Mouse (Mus musculus): ENCODE measurements around the gene Itpr1. TPM values are rescaled to one million over a fixed set of nuclear protein-coding genes. Genes with fewer than 3 reads are reported as not detected.

Itpr1 gene
- total RNA-seq, 2 experiments from 2014 or later: 34.0 to 35.5 TPM

DNA sequence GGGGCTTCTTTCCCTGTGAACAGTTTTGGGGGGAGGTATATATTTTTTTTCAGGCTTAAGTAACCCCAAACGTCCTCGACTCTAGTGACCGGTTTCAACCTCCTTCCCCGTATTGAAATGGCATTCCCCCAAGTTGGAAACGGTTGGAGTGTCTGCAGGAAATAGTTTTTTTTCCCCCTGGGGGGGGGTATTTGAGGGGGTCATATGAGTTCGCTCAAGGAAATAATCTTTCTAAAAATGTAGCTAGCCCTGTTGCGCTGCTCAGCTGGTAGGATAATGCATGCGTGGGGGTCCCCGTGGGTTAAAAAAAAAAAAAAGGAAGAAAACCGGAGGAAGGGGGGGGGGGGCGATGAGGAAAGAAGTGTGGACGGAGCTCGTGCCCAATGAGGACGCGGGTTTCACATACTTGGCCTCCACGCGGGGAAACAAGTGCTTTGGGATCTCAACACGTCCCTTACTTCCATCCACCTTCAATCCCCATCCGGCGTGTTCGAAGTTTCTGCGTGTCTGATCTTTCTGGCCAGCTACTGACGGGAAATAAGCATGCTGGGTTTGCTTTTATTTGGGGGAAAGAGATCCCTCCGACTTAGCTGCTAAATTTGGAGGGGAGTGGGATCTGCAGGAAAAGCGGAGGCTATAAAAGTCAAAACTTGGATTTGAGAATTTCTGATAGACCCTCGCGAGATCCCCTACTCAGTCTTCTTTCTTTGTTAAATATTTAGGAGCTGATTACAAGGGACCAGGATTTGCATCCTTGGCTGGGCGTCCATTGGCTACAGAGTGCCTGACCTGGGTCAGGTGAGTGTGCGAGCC lies 791 bp downstream of the Itpr1 start:
- DNase-seq (ENCODE audit: low spot score in 2 of 2): peak in 1 of 2 experiments; percentile 22

DNA sequence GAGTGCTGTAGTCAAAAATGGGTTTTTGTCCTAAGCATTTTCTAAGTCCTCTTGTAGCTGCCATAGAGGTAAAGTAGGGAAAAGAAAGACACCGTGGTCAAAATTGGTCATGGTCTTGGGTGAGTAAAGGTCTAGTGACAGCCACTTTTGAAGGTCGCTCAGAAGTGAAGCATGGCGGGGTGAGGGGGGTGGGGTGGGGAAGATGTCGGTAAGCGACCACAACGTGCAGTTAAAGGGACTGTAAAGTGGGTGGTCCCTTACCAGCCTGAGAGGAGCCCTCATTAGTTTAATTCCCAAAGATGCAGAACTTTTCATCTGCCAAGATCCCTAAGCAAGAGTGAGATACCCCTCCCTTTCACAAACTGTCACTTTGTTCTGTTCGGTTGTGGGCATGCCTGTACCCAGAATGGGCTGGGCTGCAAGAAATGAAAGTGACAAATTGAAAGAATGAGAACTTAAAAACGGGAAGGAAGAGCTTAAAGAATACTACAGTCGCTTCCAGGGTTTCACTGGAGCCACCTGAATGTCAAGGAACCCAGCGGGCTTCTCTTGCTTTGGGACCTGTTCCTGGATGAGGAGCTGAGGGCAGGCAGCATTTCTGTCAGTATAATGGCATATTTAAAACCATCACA lies 1.5 kb downstream of the Itpr1 start:
- no peak for DNase-seq (ENCODE audit: low spot score in 2 of 2)

DNA sequence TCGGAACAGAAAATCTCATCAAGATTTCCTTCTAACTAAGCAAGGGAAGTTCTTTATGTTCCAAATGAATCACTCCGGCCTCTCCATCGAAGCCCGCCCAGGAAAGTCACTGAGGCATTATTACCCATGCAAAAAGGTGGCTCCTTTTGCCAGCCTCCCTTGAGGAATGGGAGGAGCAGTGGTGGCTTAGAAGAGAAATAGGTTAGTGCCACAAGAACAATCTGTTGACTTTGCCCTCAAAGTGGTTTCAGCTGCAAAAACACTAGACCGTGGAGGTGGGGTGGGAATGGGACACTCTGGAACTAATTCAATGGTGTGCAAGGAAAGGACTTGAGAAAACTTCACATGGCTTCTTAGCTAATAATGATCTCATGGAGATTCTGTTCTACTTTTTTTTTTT lies 3.2 kb downstream of the Itpr1 start:
- DNase-seq (ENCODE audit: low spot score in 2 of 2): no peak

DNA sequence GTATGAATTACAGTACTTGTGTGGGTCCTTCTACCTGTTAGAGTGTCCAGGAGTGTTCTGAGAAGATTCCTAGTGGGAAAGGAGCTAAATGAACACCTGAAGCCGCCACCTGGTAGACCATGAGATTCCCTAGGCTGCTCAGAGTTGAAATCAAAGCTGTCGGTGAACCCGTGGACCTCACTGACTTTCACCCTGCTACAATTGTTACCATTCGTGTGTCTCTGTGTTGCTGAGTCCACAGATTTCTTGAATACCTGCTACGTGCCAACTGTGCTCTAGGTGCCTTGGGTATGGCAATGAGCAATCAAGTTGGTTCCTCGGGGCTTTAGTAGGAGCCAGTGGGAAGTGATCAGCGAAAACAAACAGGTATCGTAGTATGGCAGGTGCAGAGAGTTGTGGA lies 3.9 kb downstream of the Itpr1 start:
- DNase-seq (ENCODE audit: low spot score in 2 of 2): no peak

DNA sequence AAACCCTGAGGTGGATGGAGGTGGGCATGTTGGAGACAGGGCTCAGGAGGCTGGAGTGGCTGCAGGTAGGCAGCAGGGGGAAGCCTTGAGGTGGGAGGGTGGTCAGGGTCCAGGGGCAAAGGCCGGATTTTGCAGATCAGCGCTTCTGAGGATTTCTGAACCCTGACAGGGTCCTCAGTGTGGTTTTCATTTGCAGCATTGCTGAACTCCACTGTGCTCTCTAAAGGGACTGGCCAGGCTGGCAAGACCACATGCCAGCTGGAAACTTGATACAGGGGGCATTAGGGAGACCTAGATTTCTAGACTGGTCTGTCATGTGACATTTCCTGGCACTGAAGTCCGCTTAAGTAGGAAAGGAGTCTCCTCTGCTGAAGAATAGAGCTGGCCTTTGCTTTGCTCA lies 5.1 kb downstream of the Itpr1 start:
- no peak for DNase-seq (ENCODE audit: low spot score in 2 of 2)

DNA sequence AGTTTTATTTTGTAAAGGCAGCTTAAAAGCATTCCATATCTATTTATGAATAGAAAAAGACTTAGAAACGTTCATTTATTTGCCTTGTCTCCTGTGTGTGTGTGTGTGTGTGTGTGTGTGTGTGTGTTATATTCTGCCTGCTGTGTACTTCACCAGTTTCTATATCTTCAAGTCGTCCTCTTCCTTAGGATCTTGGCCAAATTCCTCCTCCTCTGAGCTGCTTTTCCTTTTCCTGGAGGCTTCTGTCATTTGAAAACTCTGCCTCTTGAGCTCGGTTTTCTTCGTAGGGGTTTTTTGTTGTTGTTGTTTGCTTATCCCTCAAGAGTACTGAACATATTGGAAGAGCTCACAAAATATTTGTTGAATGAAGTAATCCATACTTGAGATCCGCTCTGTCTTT lies 9.5 kb downstream of the Itpr1 start:
- no peak for DNase-seq (ENCODE audit: low spot score in 2 of 2)

DNA sequence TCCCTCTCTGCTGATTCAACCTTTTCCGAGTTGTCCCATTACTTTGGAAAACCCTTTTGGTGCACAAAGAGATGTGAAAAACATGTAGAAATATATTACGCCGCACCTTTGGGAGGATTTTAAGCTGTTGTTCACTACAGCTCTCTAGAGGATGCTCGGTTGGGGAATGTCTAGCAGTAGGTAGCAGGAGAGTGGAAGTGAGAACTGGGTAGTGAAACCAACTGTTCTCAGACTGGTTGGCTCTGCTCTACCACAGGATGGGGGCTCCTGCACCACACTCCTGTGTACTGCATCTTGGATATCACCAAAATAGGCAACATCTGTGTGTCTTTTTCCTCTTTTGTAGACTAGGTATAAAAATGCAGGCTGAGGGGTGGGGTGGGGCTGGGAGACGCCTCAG lies 10.0 kb downstream of the Itpr1 start:
- DNase-seq (ENCODE audit: low spot score in 2 of 2): no peak

DNA sequence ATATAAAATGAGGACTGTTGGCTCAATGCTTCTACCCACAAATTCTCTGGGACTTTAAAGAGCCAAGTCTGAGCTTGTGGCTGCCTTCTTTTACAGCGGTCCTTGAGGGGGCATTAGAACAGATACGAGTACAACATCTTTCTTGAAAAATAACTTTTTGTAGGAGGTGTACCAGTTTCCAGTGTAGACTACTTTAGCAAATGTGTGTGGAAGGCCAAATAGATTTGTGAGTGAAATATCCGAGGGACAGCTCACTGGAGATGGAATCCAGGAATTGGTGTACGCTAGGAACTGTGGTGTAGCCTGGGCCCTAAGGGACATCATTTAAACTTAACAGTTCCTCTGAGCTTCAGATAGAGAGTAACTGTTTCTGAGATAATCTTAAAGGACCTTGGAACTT lies 11.5 kb downstream of the Itpr1 start:
- DNase-seq (ENCODE audit: low spot score in 2 of 2): no peak

DNA sequence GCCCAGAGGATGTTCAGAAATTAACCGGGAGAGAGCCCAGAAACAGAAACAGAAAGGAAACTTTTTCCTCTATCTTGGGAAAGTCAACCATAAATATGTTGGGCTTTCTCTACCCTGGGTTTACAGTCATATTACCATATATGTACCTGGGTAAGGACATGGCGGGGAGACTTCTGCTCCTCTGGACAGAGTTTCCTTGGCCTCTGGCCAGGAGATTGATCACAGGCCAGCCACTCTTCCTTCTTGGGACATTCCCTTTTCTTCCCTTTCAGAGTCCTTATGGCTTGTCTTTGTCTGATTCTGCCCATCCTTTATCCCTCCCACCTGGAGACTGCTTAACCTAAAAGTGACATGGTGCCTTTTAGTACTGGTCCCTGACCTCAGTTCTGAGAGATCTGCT lies 12.1 kb downstream of the Itpr1 start:
- DNase-seq (ENCODE audit: low spot score in 2 of 2): no peak

DNA sequence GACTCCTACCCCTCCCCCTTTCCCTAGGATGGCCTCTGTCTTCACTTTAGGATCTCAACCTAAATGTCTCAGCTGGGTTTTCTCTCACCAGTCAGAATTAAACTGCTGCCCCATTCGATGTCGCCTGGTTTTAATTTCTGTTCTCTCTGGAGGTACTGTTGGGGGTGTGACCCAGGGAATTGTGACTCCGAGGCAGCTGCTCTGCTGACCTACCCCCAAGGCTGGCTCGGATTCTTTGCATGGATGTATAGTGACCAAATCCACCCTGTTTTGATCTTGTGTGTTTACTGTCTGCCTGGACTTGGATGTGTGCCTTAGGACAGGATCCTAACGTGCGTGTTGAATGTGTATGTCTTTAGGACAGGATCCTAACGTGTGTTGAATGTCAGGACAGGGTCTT lies 13.3 kb downstream of the Itpr1 start:
- DNase-seq (ENCODE audit: low spot score in 2 of 2): no peak

DNA sequence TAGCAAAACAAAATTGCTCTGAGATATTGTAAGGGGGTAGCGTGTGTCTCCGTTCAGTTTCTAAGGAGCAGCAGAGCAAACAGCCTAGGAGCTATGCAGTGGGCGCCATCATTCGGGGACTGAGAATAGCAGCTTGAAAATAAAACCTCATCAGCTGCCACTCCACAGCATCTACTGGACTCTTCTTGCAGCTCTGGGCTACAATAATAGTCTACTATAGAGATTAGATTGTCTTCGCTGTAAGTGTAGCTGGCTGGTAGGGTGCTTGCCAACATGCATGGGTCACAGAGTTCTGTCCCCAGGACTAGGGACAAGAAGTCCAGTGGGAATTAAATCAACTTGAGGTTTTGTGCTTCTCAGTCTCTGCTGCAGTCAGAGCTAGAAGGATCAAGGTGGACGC lies 14.6 kb downstream of the Itpr1 start:
- no peak for DNase-seq (ENCODE audit: low spot score in 2 of 2)

DNA sequence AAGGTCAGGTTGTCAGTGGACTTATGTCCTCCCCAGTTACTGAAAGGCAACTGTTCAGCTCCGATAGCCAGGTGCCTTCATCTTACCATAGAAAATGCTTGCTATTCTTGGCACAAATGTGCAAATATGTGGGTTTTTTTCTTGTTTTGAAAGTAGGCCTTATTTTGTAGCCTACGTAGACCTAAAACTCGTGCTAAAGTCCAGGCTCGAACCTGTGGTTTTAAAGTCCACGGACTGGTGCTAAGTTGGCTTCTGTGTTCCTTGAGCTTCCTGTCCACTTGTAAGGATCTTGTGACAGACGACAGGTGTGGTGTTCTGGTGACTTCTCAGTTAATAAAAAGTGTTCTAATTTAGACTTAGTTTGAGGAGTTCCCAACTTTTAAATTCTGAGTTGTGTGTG lies 15.2 kb downstream of the Itpr1 start:
- no peak for DNase-seq (ENCODE audit: low spot score in 2 of 2)

DNA sequence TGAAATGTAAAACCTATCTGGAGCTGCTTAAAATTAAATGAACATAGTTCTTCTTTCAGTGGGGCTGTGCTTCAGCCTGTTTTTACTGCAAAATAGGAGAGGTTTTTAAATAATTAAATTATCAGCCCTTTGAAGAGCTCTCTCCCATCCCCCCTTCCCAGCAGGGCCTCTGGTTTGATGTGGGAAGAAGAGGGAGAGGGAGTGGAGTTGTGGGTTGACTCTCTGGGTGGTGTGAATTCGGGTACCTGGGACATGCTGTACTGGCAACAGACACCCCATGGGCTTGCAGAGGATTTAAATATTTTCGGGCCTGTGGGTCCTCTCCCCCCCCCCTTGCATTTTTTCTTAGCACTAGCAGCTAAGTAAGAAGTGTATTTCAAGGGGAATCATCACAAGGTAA lies 15.7 kb downstream of the Itpr1 start:
- DNase-seq (ENCODE audit: low spot score in 2 of 2): no peak

DNA sequence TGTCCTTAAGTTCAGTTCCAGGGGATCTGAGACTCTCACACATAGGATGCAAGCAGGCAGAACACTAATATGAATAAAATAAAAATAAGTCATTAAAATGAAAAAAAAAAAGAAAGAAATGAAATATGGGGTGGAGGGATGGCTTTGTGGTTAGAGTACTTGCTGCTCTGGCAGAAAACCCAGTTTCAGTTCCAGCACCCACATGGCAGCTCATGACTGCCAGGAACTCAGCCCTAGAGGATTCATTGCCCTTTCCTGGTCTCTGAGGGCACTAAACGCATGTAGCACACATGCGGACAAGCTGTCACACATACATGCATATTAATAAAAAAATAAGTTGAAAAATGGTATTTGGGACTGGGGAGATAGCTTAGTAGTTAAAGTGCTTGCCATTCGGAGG lies 17.7 kb downstream of the Itpr1 start:
- DNase-seq (ENCODE audit: low spot score in 2 of 2): no peak

DNA sequence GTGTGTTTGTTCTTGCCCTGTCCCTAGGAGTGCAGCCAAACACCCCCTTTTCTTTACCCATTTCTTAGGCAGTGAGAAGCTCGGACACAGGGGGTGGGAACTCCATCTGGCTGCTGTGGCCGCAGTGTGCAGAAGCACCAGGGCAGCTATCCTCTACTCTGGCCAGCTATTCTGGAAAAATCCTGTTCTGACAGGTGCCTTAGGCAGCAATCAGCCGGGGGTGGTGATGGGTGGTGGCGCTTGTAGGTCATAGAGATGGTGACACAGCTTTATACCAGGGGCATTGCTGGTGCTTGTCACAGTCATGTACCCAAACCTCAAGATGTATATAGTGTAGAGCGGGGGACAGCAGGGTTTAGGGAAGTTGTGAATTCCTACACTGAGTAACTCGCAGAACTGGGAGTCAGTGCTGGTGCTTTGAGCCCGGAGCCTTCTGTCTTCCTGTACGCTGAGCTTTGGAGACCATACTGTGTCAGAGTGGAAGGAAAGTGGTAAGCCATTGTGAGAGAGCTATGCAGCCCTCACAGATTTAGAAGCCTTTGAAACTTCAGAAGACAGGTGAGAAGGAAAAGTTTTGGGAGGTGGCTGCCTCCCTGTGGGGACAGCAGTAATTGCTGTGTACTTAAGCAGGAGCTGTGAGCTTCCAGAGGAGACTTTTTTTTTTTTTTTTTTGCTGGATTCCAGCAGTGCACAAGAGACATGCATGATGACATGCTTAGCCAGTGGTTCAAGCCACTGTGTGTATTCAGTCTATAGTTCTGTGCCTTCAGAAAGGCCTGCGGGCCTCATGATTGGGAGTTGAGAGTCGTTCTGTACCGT lies 19.2 kb downstream of the Itpr1 start:
- DNase-seq (ENCODE audit: low spot score in 2 of 2): no peak

DNA sequence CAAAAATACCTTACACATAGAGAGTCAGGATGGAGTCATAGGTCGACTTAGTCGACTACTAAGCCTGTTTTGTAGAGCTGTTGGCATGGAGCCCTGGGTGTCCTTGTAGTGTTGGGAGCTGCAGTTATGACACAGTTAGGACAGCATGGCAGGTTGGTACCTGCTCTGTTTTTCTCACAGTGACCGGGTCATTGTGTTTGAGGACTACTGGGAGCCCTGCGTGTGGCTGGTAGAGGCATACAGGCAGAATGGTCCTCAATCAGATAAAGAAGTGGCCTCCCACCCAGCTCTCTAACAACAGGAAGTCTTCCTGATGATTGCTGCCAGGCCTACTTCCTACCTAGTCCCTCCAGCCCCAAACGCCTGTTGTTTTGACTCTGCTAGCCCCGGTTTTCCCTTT lies 20.2 kb downstream of the Itpr1 start:
- DNase-seq (ENCODE audit: low spot score in 2 of 2): no peak

DNA sequence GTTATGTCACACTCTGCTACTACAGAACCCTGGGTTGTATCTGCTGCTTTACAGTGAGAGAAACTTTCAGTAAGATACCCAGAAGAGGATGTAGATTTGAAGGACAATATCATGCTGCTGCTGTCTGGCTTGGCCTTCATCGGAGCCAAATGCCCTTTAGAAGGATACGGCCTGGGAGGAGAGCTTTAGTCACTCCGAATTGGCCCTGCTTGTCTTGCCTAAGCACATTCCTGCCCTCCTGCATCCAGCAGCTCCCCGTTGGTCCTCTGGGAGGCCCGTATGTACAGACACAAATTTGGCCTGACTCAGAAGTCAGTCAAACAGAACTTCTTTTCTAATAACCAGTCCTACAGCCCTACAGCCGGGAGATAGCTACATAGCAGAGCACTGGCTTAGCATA lies 21.6 kb downstream of the Itpr1 start:
- no peak for DNase-seq (ENCODE audit: low spot score in 2 of 2)

DNA sequence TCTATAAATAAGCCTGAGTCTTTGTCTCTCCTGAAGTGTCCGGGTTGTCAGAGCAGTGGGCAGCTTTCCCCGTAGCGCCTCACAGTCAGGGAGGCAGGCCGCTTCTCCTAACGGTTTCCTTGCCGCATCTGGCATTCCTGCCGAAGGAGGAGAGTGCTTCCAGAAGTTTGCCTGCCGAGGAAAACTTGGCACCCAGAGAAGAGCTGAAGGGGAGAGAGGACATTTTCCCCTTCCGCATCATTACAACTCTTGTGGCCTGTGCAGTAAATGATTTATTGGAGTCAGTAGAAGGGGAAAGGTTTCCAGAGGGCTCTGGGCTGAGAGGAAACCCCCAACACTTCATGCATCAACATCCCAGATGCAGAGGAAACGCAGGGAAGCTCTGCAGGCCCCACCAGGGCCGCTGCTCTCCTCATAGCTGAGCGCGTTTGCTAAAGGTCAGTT lies 22.8 kb downstream of the Itpr1 start:
- peak in 1 of 2 experiments; percentile 37 for DNase-seq (ENCODE audit: low spot score in 2 of 2)

DNA sequence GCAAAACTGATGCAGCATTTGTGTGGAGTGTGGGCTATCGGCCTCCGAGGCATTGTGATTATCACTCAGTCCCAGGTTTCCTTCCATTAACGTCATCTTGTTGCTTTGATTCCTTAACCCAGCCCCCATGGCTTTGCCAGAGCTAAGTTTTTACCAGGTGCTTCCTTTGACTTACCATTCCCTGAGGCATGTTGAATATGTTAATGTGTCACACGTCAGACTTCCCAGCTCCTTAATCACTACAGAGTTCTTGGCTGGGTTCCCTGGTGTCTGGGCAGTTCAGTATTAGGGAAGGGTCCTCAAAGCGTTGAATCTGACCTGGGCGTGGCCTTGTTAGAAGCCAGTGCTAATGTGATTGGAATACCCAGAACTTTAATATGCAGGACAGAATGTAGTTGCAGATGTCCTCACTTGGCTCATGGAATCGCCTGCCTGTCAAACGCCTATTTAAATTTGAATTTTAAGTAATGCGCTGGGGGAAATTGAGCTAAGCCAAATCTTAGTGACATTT lies 23.6 kb downstream of the Itpr1 start:
- no peak for DNase-seq (ENCODE audit: low spot score in 2 of 2)

DNA sequence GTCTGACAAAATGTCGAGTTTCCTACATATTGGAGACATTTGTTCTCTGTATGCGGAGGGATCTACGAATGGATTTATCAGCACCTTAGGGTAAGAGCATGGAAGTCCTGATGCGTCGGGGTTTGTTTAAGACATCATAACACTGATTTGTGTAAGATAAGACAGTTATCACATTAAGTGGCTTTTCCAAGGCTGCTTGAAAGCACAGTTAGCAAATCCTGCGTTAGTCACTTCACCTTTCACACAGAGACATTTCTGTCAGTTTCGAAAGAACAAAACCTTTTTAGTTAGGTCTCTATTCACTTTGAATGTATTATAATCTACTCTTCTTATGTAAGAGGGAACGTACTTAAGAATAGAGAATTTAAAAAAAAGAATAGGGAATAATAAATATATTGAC lies 24.1 kb downstream of the Itpr1 start:
- no peak for DNase-seq (ENCODE audit: low spot score in 2 of 2)

DNA sequence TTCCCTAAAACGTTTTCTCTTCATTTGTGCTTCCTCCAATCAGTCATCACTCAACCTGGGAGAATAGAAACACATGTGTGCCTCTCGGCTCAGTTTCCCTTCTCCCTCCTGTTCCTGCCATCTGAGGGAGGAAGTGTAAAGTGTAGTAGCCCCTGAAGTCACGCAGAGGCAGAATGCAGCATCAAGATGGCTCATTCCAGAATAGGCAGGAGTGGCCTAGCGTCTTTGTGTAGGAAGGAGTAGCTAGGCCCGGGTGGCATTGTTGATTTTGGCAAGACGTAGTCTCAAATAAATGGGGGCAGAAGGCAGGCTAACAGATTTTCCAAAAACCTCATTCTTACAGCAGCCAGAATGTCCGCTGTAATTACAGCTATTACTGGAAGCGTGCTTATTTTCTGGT lies 24.7 kb downstream of the Itpr1 start:
- DNase-seq (ENCODE audit: low spot score in 2 of 2): no peak

DNA sequence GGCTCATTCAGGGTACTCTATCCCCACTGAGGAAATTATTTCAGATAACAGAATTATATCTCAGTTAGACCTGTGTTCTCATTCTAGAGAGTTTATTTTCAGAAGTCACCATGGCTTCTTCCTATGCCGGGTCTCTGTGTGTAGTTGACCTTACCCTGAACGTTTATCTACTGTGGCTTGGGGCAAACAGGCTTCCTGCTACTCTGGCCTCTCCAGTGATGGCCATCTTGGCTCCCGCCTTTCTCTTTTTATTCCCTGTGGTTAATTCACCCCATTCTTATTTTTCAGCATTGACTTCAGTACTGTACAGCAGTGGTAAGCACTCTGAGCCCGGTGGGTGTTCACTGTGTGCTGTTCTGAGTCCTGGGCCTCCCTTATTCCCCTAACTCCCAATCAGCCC lies 25.1 kb downstream of the Itpr1 start:
- DNase-seq (ENCODE audit: low spot score in 2 of 2): no peak

Measured in gastrocnemius, postnatal 4 days (tissue).